Mouse (Mus musculus): ENCODE data around the gene Akt3. TPM values are rescaled to one million over a fixed set of nuclear protein-coding genes. Genes with fewer than 3 reads are reported as not detected.

Gene Akt3
- polyA plus RNA-seq, 1 experiment from 2014 or later: 17.7 TPM

GRCm38 (mm10) chr1:177013776-177014175 is 244.2 kb downstream of the Akt3 start:
- Histone ChIP-seq H3K4me1 (ENCODE audit: control insufficient read depth, insufficient read depth, low read depth, low read length) (peaks cover 16% of the 10 kb centered on the region), H3K27ac (ENCODE audit: low read depth, low read length) (no peak overlapping the region)

GRCm38 (mm10) chr1:177013313-177013712 is 244.7 kb downstream of the Akt3 start:
- no peak overlapping the region for H3K27ac ChIP-seq (ENCODE audit: low read depth, low read length)

More at GRCm38 (mm10) chr1:177013776-177014175, 244.2 kb downstream of the Akt3 start:
- Histone ChIP-seq H3K9me3 (ENCODE audit: control insufficient read depth, low read length) (no peaks in the 10 kb centered on the region), H3K4me2 (ENCODE audit: low read length) (no peak overlapping the region), H3K9ac (ENCODE audit: low read depth, low read length) (no peak overlapping the region), H3K4me3 (ENCODE audit: low read length) (no peak overlapping the region), H3K27me3 (replicated peaks; ENCODE audit: control insufficient read depth, insufficient read depth, low read length) (no peaks in the 10 kb centered on the region), H3K36me3 (ENCODE audit: control insufficient read depth, insufficient read depth, low read length) (no peaks in the 10 kb centered on the region)
- WGBS: 66% methylated on average over 3 of the region's 3 CpGs
- ATAC-seq: no peak

GRCm38 (mm10) chr1:177012774-177013173 is 245.2 kb downstream of the Akt3 start:
- Histone ChIP-seq H3K4me3 (ENCODE audit: low read length) (no peak overlapping the region), H3K4me1 (ENCODE audit: control insufficient read depth, insufficient read depth, low read depth, low read length) (peaks cover 16% of the 10 kb centered on the region), H3K9me3 (ENCODE audit: control insufficient read depth, low read length) (no peaks in the 10 kb centered on the region), H3K9ac (ENCODE audit: low read depth, low read length) (no peak overlapping the region), H3K27me3 (replicated peaks; ENCODE audit: control insufficient read depth, insufficient read depth, low read length) (no peaks in the 10 kb centered on the region), H3K27ac (ENCODE audit: low read depth, low read length) (no peak overlapping the region), H3K36me3 (ENCODE audit: control insufficient read depth, insufficient read depth, low read length) (no peaks in the 10 kb centered on the region), H3K4me2 (ENCODE audit: low read length) (no peak overlapping the region)
- 30% methylated on average over 3 of the region's 3 CpGs for WGBS
- ATAC-seq: no peak

More at GRCm38 (mm10) chr1:177013313-177013712, 244.7 kb downstream of the Akt3 start:
- no peak overlapping the region for H3K4me2 ChIP-seq (ENCODE audit: low read length)
- no peak for ATAC-seq
- H3K36me3 ChIP-seq (ENCODE audit: control insufficient read depth, insufficient read depth, low read length): no peaks in the 10 kb centered on the region
- H3K9ac ChIP-seq (ENCODE audit: low read depth, low read length): no peak overlapping the region
- H3K27me3 ChIP-seq (replicated peaks; ENCODE audit: control insufficient read depth, insufficient read depth, low read length): no peaks in the 10 kb centered on the region
- no peak overlapping the region for H3K4me3 ChIP-seq (ENCODE audit: low read length)
- WGBS: 89% methylated on average over 1 of the region's 1 CpGs
- H3K9me3 ChIP-seq (ENCODE audit: control insufficient read depth, low read length): no peaks in the 10 kb centered on the region
- H3K4me1 ChIP-seq (ENCODE audit: control insufficient read depth, insufficient read depth, low read depth, low read length): peaks cover 16% of the 10 kb centered on the region

GRCm38 (mm10) chr1:177011688-177012087 is 246.3 kb downstream of the Akt3 start:
- H3K9ac ChIP-seq (ENCODE audit: low read depth, low read length): no peak overlapping the region
- 80% methylated on average over 13 of the region's 13 CpGs for WGBS
- no peaks in the 10 kb centered on the region for H3K27me3 ChIP-seq (replicated peaks; ENCODE audit: control insufficient read depth, insufficient read depth, low read length)
- peaks cover 16% of the 10 kb centered on the region for H3K4me1 ChIP-seq (ENCODE audit: control insufficient read depth, insufficient read depth, low read depth, low read length)
- no peaks in the 10 kb centered on the region for H3K36me3 ChIP-seq (ENCODE audit: control insufficient read depth, insufficient read depth, low read length)
- H3K4me3 ChIP-seq (ENCODE audit: low read length): no peak overlapping the region
- H3K9me3 ChIP-seq (ENCODE audit: control insufficient read depth, low read length): no peaks in the 10 kb centered on the region
- no peak overlapping the region for H3K4me2 ChIP-seq (ENCODE audit: low read length)
- no peak for ATAC-seq
- H3K27ac ChIP-seq (ENCODE audit: low read depth, low read length): peak overlapping the region; percentile 9; the same call in 1 of the 2 replicates

- Histone ChIP-seq H3K4me1 (ENCODE audit: control insufficient read depth, insufficient read depth, low read depth, low read length) (peaks cover 16% of the 10 kb centered on the region), H3K27ac (ENCODE audit: low read depth, low read length) (peak overlapping the region; percentile 60; the same call in 1 of the 2 replicates), H3K36me3 (ENCODE audit: control insufficient read depth, insufficient read depth, low read length) (no peaks in the 10 kb centered on the region), H3K9me3 (ENCODE audit: control insufficient read depth, low read length) (no peaks in the 10 kb centered on the region), H3K9ac (ENCODE audit: low read depth, low read length) (peak overlapping the region; percentile 29; the same call in 1 of the 2 replicates), H3K4me2 (ENCODE audit: low read length) (no peak overlapping the region), H3K27me3 (replicated peaks; ENCODE audit: control insufficient read depth, insufficient read depth, low read length) (no peaks in the 10 kb centered on the region), H3K4me3 (ENCODE audit: low read length) (no peak overlapping the region)
- WGBS: 46% methylated on average over 6 of the region's 6 CpGs
- ATAC-seq: no peak
These were observed 247.2 kb downstream of the Akt3 start for GRCm38 (mm10) chr1:177010607-177011302.

GRCm38 (mm10) chr1:177010041-177010440 is 248.0 kb downstream of the Akt3 start:
- Histone ChIP-seq H3K9me3 (ENCODE audit: control insufficient read depth, low read length) (no peaks in the 10 kb centered on the region), H3K4me2 (ENCODE audit: low read length) (no peak overlapping the region), H3K9ac (ENCODE audit: low read depth, low read length) (0 out of 2 replicates have a peak overlapping the region, but pooled peaks have one; percentile 29), H3K27me3 (replicated peaks; ENCODE audit: control insufficient read depth, insufficient read depth, low read length) (no peaks in the 10 kb centered on the region), H3K4me1 (ENCODE audit: control insufficient read depth, insufficient read depth, low read depth, low read length) (peaks cover 18% of the 10 kb centered on the region), H3K36me3 (ENCODE audit: control insufficient read depth, insufficient read depth, low read length) (no peaks in the 10 kb centered on the region), H3K27ac (ENCODE audit: low read depth, low read length) (peak overlapping the region; percentile 60; the same call in 1 of the 2 replicates), H3K4me3 (ENCODE audit: low read length) (no peak overlapping the region)
- peak; percentile 12; the same call in 1 of the 2 replicates for ATAC-seq
- 17% methylated on average over 3 of the region's 3 CpGs for WGBS

GRCm38 (mm10) chr1:177008777-177009176 is 249.2 kb downstream of the Akt3 start:
- ATAC-seq: no peak

GRCm38 (mm10) chr1:177007405-177007804 is 250.6 kb downstream of the Akt3 start:
- 83% methylated on average over 3 of the region's 3 CpGs for WGBS
- no peak for ATAC-seq

More at GRCm38 (mm10) chr1:177008777-177009176, 249.2 kb downstream of the Akt3 start:
- H3K27me3 ChIP-seq (replicated peaks; ENCODE audit: control insufficient read depth, insufficient read depth, low read length): no peaks in the 10 kb centered on the region
- no peak overlapping the region for H3K4me2 ChIP-seq (ENCODE audit: low read length)
- no peak overlapping the region for H3K9ac ChIP-seq (ENCODE audit: low read depth, low read length)
- H3K4me3 ChIP-seq (ENCODE audit: low read length): no peak overlapping the region
- H3K36me3 ChIP-seq (ENCODE audit: control insufficient read depth, insufficient read depth, low read length): no peaks in the 10 kb centered on the region
- H3K9me3 ChIP-seq (ENCODE audit: control insufficient read depth, low read length): no peaks in the 10 kb centered on the region
- 72% methylated on average over 1 of the region's 1 CpGs for WGBS
- H3K4me1 ChIP-seq (ENCODE audit: control insufficient read depth, insufficient read depth, low read depth, low read length): peaks cover 24% of the 10 kb centered on the region
- H3K27ac ChIP-seq (ENCODE audit: low read depth, low read length): no peak overlapping the region

GRCm38 (mm10) chr1:177004041-177004741 is 253.8 kb downstream of the Akt3 start:
- Histone ChIP-seq H3K4me1 (ENCODE audit: control insufficient read depth, insufficient read depth, low read depth, low read length) (peaks cover 19% of the 10 kb centered on the region), H3K4me3 (ENCODE audit: low read length) (no peak overlapping the region), H3K4me2 (ENCODE audit: low read length) (no peak overlapping the region), H3K27me3 (replicated peaks; ENCODE audit: control insufficient read depth, insufficient read depth, low read length) (no peaks in the 10 kb centered on the region), H3K9me3 (ENCODE audit: control insufficient read depth, low read length) (no peaks in the 10 kb centered on the region), H3K9ac (ENCODE audit: low read depth, low read length) (no peak overlapping the region), H3K27ac (ENCODE audit: low read depth, low read length) (no peak overlapping the region), H3K36me3 (ENCODE audit: control insufficient read depth, insufficient read depth, low read length) (no peaks in the 10 kb centered on the region)
- whole genome bisulfite sequencing: 56% methylated on average over 4 of the region's 4 CpGs
- peak; percentile 60 for ATAC-seq

More at GRCm38 (mm10) chr1:177007405-177007804, 250.6 kb downstream of the Akt3 start:
- Histone ChIP-seq H3K36me3 (ENCODE audit: control insufficient read depth, insufficient read depth, low read length) (no peaks in the 10 kb centered on the region), H3K4me3 (ENCODE audit: low read length) (no peak overlapping the region), H3K27ac (ENCODE audit: low read depth, low read length) (no peak overlapping the region), H3K4me2 (ENCODE audit: low read length) (no peak overlapping the region), H3K9ac (ENCODE audit: low read depth, low read length) (no peak overlapping the region), H3K4me1 (ENCODE audit: control insufficient read depth, insufficient read depth, low read depth, low read length) (peaks cover 26% of the 10 kb centered on the region), H3K9me3 (ENCODE audit: control insufficient read depth, low read length) (no peaks in the 10 kb centered on the region), H3K27me3 (replicated peaks; ENCODE audit: control insufficient read depth, insufficient read depth, low read length) (no peaks in the 10 kb centered on the region)

All from hindbrain, embryonic 16.5 days (tissue).